In the genomic region with DNA sequence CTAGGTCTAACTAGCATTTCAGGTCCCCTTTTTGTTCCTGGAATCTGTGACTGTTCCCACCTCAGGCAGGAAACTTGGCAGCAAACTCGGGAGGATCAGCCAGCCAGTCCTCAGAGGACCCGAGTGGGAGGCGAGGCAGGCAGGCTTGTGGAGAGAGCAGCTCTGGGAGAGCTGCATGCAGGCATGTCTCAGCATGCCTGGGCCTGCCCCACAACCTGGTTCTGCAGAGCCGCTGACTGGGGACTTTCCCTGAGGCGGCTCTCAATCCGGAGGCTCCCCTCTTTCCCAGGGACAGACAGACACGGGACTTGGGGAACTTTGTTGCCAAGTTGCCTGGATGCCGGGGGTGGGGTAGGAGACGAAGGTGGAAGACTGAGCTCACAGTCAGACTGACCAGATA, we compare ENCODE assay signal across 9 mouse cellular contexts. TPM values are rescaled to one million over a fixed set of nuclear protein-coding genes. Genes with fewer than 3 reads are reported as not detected.
DNase-seq lines count a peak whose midpoint lies in the region; ATAC-seq lines count a peak whose summit lies in the region.
"Had no signal": no experiment of that assay in that cellular context is flagged by ENCODE, and none has a peak within 500 bp of the region (broad histone marks: within the 10 kb centered on the region; RNA-seq: fewer than 3 reads in every experiment).

No protein-coding gene starts in this region.

- 59% methylated on average over 9 of the region's 9 CpGs for WGBS in hindbrain, embryonic 13.5 days

- peaks cover 5% of the 10 kb centered on the region; the same call in 1 of the 2 replicates for H3K4me1 ChIP-seq in hindbrain, embryonic 13.5 days (replicated peaks)

- peak; percentile 53 to 63 for DNase-seq in frontal cortex, postnatal 36 days (ENCODE audit: low spot score in 2 of 2)
- DNase-seq in frontal cortex, postnatal 14 days (ENCODE audit: low spot score in 2 of 2) = no peak
- peak; percentile 71 for DNase-seq in R1 (ENCODE audit: low read depth, low spot score)
- DNase-seq in gonadal fat pad, adult 2 months (ENCODE audit: low read depth) = peak; percentile 77
- peak; percentile 60 for DNase-seq in layer of hippocampus, adult 9-11 months
- DNase-seq in right cerebral cortex, postnatal 14 days = peak; percentile 48

- no peak for ATAC-seq in hindbrain, embryonic 13.5 days (ENCODE audit: low FRiP score)
- ATAC-seq in erythroid progenitor cell, adult 5-6 weeks (replicated peaks; ENCODE audit: low FRiP score, poor library complexity, severe bottlenecking) = no peak

- H3K9ac ChIP-seq in hindbrain, embryonic 13.5 days = no peak overlapping the region

- no peak overlapping the region for H3K4me3 ChIP-seq in hindbrain, embryonic 13.5 days

- no peak overlapping the region for H3K4me2 ChIP-seq in hindbrain, embryonic 13.5 days

- H3K27me3 ChIP-seq in hindbrain, embryonic 13.5 days = no peaks in the 10 kb centered on the region

- no peaks in the 10 kb centered on the region for H3K9me3 ChIP-seq in hindbrain, embryonic 13.5 days

- no peaks in the 10 kb centered on the region for H3K36me3 ChIP-seq in hindbrain, embryonic 13.5 days

- H3K27ac ChIP-seq in hindbrain, embryonic 13.5 days = no peak overlapping the region

RNA-seq across cellular contexts. Expression of a gene that starts 13.4 kb away (rescaled TPM):
- 3.1 and 3.4 TPM in 2 replicates for polyA plus RNA-seq in gonadal fat pad, adult 2 months (2012; rRNA removed)
- not detected in 2 replicates for polyA plus RNA-seq in hindbrain, embryonic 13.5 days (2015; fragmentation: Nextera tagmentation; extraction: Ambion mirVana)
- not detected in 2 replicates for total RNA-seq in erythroid progenitor cell, adult 5-6 weeks (2015; ENCODE audit: low replicate concordance)
- not detected in 2 replicates for total RNA-seq in erythroid progenitor cell, adult 5-6 weeks (2017; ENCODE audit: low replicate concordance)
- total RNA-seq: layer of hippocampus, adult 8-10 months had no signal

RNA-seq across cellular contexts. Expression of a gene that starts 54.5 kb away (rescaled TPM):
- polyA plus RNA-seq in gonadal fat pad, adult 2 months (2012; rRNA removed) = 147 and 154 TPM in 2 replicates
- 23.5 and 25.8 TPM in 2 replicates for polyA plus RNA-seq in hindbrain, embryonic 13.5 days (2015; fragmentation: Nextera tagmentation; extraction: Ambion mirVana)
- total RNA-seq in erythroid progenitor cell, adult 5-6 weeks (2015; ENCODE audit: low replicate concordance) = 2.1 TPM in 1 of 2 replicates, not detected in the other
- total RNA-seq in erythroid progenitor cell, adult 5-6 weeks (2017; ENCODE audit: low replicate concordance) = 3.0 and 3.9 TPM in 2 replicates

Comparison
In these comparisons a context has a peak if more than half of its experiments do, and no peak if none do; other contexts are left out.
1. DNase-seq: peak in frontal cortex, postnatal 36 days (2 of 2), R1 (single experiment), gonadal fat pad, adult 2 months (single experiment), layer of hippocampus, adult 9-11 months (single experiment) and right cerebral cortex, postnatal 14 days (single experiment); none in frontal cortex, postnatal 14 days (0 of 2).